14 mouse cellular contexts compared by ENCODE assay signal in the genomic region with DNA sequence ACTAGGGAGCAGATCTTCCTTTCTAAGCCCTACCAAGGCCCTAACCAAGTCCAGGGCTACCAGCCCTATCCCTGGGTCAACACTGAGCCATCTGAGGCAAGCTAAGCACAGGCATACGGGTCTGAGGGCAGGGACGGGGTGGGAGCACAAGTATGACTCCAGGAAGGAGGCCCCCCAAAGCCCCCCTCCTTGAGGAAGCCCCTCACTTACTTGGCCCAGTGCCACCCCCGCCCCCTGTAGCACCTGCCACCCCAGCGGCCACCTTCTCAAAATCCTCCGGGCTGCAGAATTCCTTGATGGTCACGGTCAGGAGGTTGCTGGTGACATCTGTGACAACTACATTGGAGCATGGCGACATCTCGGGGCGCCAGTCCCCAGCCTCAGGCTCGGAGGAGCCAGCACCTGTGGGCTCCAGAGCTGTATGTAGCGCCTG. TPM values are rescaled to one million over a fixed set of nuclear protein-coding genes. Genes with fewer than 3 reads are reported as not detected.
DNase-seq lines count a peak whose midpoint lies in the region; ATAC-seq and TF ChIP-seq lines count a peak whose summit lies in the region.
"Had no signal": no experiment of that assay in that cellular context is flagged by ENCODE, and none has a peak within 500 bp of the region (broad histone marks: within the 10 kb centered on the region; RNA-seq: fewer than 3 reads in every experiment).

No protein-coding gene starts in this region.

- no peak for TF ChIP-seq CTCF in hindbrain, postnatal 0 days (IDR thresholded peaks at IDR 0.05; ENCODE audit: low read depth)

- H3K4me1 ChIP-seq in forebrain, embryonic 16.5 days (replicated peaks; ENCODE audit: control insufficient read depth, insufficient read depth, low read length): peaks cover 48% of the 10 kb centered on the region
- peaks cover 69% of the 10 kb centered on the region for H3K4me1 ChIP-seq in forebrain, embryonic 15.5 days
- peaks cover 81% of the 10 kb centered on the region for H3K4me1 ChIP-seq in midbrain, embryonic 10.5 days
- H3K4me1 ChIP-seq in midbrain, embryonic 11.5 days (ENCODE audit: control insufficient read depth, insufficient read depth, low read length): peaks cover 25% of the 10 kb centered on the region
- H3K4me1 ChIP-seq in hindbrain, postnatal 0 days (ENCODE audit: insufficient read depth, low read length): peaks cover 12% of the 10 kb centered on the region
- peaks cover 85% of the 10 kb centered on the region for H3K4me1 ChIP-seq in neural tube, embryonic 13.5 days (replicated peaks)

- 0 out of 2 replicates have a peak, but pooled peaks have one; percentile 0 for ATAC-seq in forebrain, embryonic 16.5 days
- no peak for ATAC-seq in forebrain, embryonic 15.5 days (replicated peaks)
- ATAC-seq in midbrain, embryonic 11.5 days (ENCODE audit: low FRiP score): no peak
- no peak for ATAC-seq in hindbrain, postnatal 0 days
- no peak for ATAC-seq in neural tube, embryonic 13.5 days (ENCODE audit: low read depth)
- ATAC-seq: inflammation-experienced regulatory T-cells, adult 6 months; Patski had no signal

- H3K9ac ChIP-seq in forebrain, embryonic 16.5 days (replicated peaks; ENCODE audit: low read depth, low read length): 0 out of 2 replicates have a peak overlapping the region, but pooled peaks have one; percentile 24
- no peak overlapping the region for H3K9ac ChIP-seq in forebrain, embryonic 15.5 days (replicated peaks)
- H3K9ac ChIP-seq in midbrain, embryonic 11.5 days (ENCODE audit: low read length): no peak overlapping the region
- 0 out of 2 replicates have a peak overlapping the region, but pooled peaks have one; percentile 24 for H3K9ac ChIP-seq in hindbrain, postnatal 0 days (replicated peaks; ENCODE audit: low read length)
- H3K9ac ChIP-seq in neural tube, embryonic 13.5 days: 0 out of 2 replicates have a peak overlapping the region, but pooled peaks have one; percentile 41

- no peak overlapping the region for H3K4me2 ChIP-seq in forebrain, embryonic 16.5 days (ENCODE audit: low read length)
- no peak overlapping the region for H3K4me2 ChIP-seq in forebrain, embryonic 15.5 days (replicated peaks)
- H3K4me2 ChIP-seq in midbrain, embryonic 11.5 days: no peak overlapping the region
- H3K4me2 ChIP-seq in hindbrain, postnatal 0 days (ENCODE audit: low read depth, low read length): peak overlapping the region; percentile 34; the same call in 1 of the 2 replicates
- H3K4me2 ChIP-seq in neural tube, embryonic 13.5 days: peak overlapping the region; percentile 46; the same call in 1 of the 2 replicates

- H3K9me3 ChIP-seq in forebrain, embryonic 16.5 days (ENCODE audit: control insufficient read depth, low read length): no peaks in the 10 kb centered on the region
- H3K9me3 ChIP-seq in forebrain, embryonic 15.5 days: no peaks in the 10 kb centered on the region
- H3K9me3 ChIP-seq in midbrain, embryonic 10.5 days (replicated peaks): no peaks in the 10 kb centered on the region
- H3K9me3 ChIP-seq in midbrain, embryonic 11.5 days (ENCODE audit: control insufficient read depth, low read length): no peaks in the 10 kb centered on the region
- H3K9me3 ChIP-seq in hindbrain, postnatal 0 days (ENCODE audit: low read length): no peaks in the 10 kb centered on the region
- H3K9me3 ChIP-seq in neural tube, embryonic 13.5 days: no peaks in the 10 kb centered on the region

- 81% methylated on average over 11 of the region's 11 CpGs for WGBS in forebrain, embryonic 16.5 days
- 89% methylated on average over 11 of the region's 11 CpGs for WGBS in forebrain, embryonic 15.5 days
- WGBS in midbrain, embryonic 10.5 days: 89% methylated on average over 11 of the region's 11 CpGs
- 91% methylated on average over 11 of the region's 11 CpGs for WGBS in midbrain, embryonic 11.5 days
- WGBS in hindbrain, postnatal 0 days: 66% methylated on average over 11 of the region's 11 CpGs
- WGBS in neural tube, embryonic 13.5 days: 83% methylated on average over 11 of the region's 11 CpGs

- H3K4me3 ChIP-seq in forebrain, embryonic 16.5 days (replicated peaks; ENCODE audit: low read length): no peak overlapping the region
- no peak overlapping the region for H3K4me3 ChIP-seq in forebrain, embryonic 15.5 days
- H3K4me3 ChIP-seq in midbrain, embryonic 10.5 days: 0 out of 2 replicates have a peak overlapping the region, but pooled peaks have one; percentile 34
- H3K4me3 ChIP-seq in midbrain, embryonic 11.5 days (ENCODE audit: low read depth, low read length): no peak overlapping the region
- H3K4me3 ChIP-seq in hindbrain, postnatal 0 days (ENCODE audit: low read length): no peak overlapping the region
- H3K4me3 ChIP-seq in neural tube, embryonic 13.5 days: no peak overlapping the region

- H3K27me3 ChIP-seq in forebrain, embryonic 16.5 days (replicated peaks; ENCODE audit: control insufficient read depth, insufficient read depth, low read length): no peaks in the 10 kb centered on the region
- no peaks in the 10 kb centered on the region for H3K27me3 ChIP-seq in forebrain, embryonic 15.5 days
- H3K27me3 ChIP-seq in midbrain, embryonic 10.5 days (ENCODE audit: low read depth, poor library complexity, severe bottlenecking): no peaks in the 10 kb centered on the region
- no peaks in the 10 kb centered on the region for H3K27me3 ChIP-seq in midbrain, embryonic 11.5 days (ENCODE audit: control insufficient read depth, insufficient read depth, low read length)
- H3K27me3 ChIP-seq in hindbrain, postnatal 0 days (ENCODE audit: insufficient read depth, low read length): no peaks in the 10 kb centered on the region
- no peaks in the 10 kb centered on the region for H3K27me3 ChIP-seq in neural tube, embryonic 13.5 days
- H3K27me3 ChIP-seq: CH12.LX, Patski had no signal

- no peak for DNase-seq in midbrain, embryonic 10.5 days (ENCODE audit: low spot score)
- no peak for DNase-seq in midbrain, embryonic 11.5 days (ENCODE audit: low spot score, missing footprints)
- no peak for DNase-seq in hindbrain, postnatal 0 days (ENCODE audit: low spot score)
- DNase-seq in spleen, postnatal 4 days (ENCODE audit: low spot score in 2 of 2): no peak
- DNase-seq in thymus, postnatal 10 days (ENCODE audit: low spot score in 2 of 2): no peak
- DNase-seq: adrenal gland, adult 2 months; thymus, adult 18-20 months had no signal

- no peaks in the 10 kb centered on the region; the same call in 1 of the 2 replicates for H3K36me3 ChIP-seq in forebrain, embryonic 16.5 days (ENCODE audit: control insufficient read depth, insufficient read depth)
- H3K36me3 ChIP-seq in forebrain, embryonic 15.5 days: peaks cover 19% of the 10 kb centered on the region
- H3K36me3 ChIP-seq in midbrain, embryonic 10.5 days: peaks cover 76% of the 10 kb centered on the region
- peaks cover 10% of the 10 kb centered on the region for H3K36me3 ChIP-seq in midbrain, embryonic 11.5 days (ENCODE audit: control insufficient read depth, insufficient read depth, low read length)
- peaks cover 6% of the 10 kb centered on the region; the same call in 1 of the 2 replicates for H3K36me3 ChIP-seq in hindbrain, postnatal 0 days (ENCODE audit: insufficient read depth, low read length)
- peaks cover 49% of the 10 kb centered on the region for H3K36me3 ChIP-seq in neural tube, embryonic 13.5 days

- no peak overlapping the region for H3K27ac ChIP-seq in forebrain, embryonic 16.5 days (ENCODE audit: low read length)
- no peak overlapping the region for H3K27ac ChIP-seq in forebrain, embryonic 15.5 days (replicated peaks)
- peak overlapping the region; percentile 42; the same call in 1 of the 2 replicates for H3K27ac ChIP-seq in midbrain, embryonic 10.5 days (replicated peaks)
- no peak overlapping the region for H3K27ac ChIP-seq in midbrain, embryonic 11.5 days (ENCODE audit: low read depth, low read length)
- H3K27ac ChIP-seq in hindbrain, postnatal 0 days: no peak overlapping the region
- no peak overlapping the region for H3K27ac ChIP-seq in neural tube, embryonic 13.5 days (replicated peaks)

RNA-seq across cellular contexts. Expression of a gene that starts 6.2 kb away (rescaled TPM):
- polyA plus RNA-seq in forebrain, embryonic 16.5 days (2015; fragmentation: Nextera tagmentation; extraction: Ambion mirVana): 1.4 TPM in 1 of 2 replicates, not detected in the other
- 0.46 TPM in 1 of 2 replicates, not detected in the other for polyA plus RNA-seq in forebrain, embryonic 15.5 days (2015; fragmentation: Nextera tagmentation; extraction: Ambion mirVana)
- 0.16 TPM in 1 of 2 replicates, not detected in the other for polyA plus RNA-seq in midbrain, embryonic 10.5 days (2016; fragmentation: Nextera tagmentation; extraction: Ambion mirVana)
- polyA plus RNA-seq in midbrain, embryonic 11.5 days (2014; fragmentation: Nextera tagmentation; extraction: Ambion mirVana): 0.86 TPM in 1 of 2 replicates, not detected in the other
- total RNA-seq in hindbrain, postnatal 0 days (2014; rRNA removed): 5.4 and 12.6 TPM in 2 replicates
- 2.4 and 2.7 TPM in 2 replicates for polyA plus RNA-seq in hindbrain, postnatal 0 days (2015; fragmentation: Nextera tagmentation; extraction: Ambion mirVana)
- 0.90 TPM in 1 of 2 replicates, not detected in the other for polyA plus RNA-seq in neural tube, embryonic 13.5 days (2015; fragmentation: Nextera tagmentation; extraction: Ambion mirVana)
- polyA plus RNA-seq: inflammation-experienced regulatory T-cells, adult 6 months; liver, embryonic 11.5 days had no signal

RNA-seq across cellular contexts. Expression of a gene that starts 6.7 kb away (rescaled TPM):
- 49.3 and 53.2 TPM in 2 replicates for polyA plus RNA-seq in forebrain, embryonic 16.5 days (2015; fragmentation: Nextera tagmentation; extraction: Ambion mirVana)
- polyA plus RNA-seq in forebrain, embryonic 15.5 days (2015; fragmentation: Nextera tagmentation; extraction: Ambion mirVana): 50.1 and 52.7 TPM in 2 replicates
- polyA plus RNA-seq in midbrain, embryonic 10.5 days (2016; fragmentation: Nextera tagmentation; extraction: Ambion mirVana): 24.0 and 30.4 TPM in 2 replicates
- 17.1 and 18.8 TPM in 2 replicates for polyA plus RNA-seq in midbrain, embryonic 11.5 days (2014; fragmentation: Nextera tagmentation; extraction: Ambion mirVana)
- total RNA-seq in hindbrain, postnatal 0 days (2014; rRNA removed): 92.4 and 107 TPM in 2 replicates
- 51.6 and 56.6 TPM in 2 replicates for polyA plus RNA-seq in hindbrain, postnatal 0 days (2015; fragmentation: Nextera tagmentation; extraction: Ambion mirVana)
- 39.8 and 42.0 TPM in 2 replicates for polyA plus RNA-seq in neural tube, embryonic 13.5 days (2015; fragmentation: Nextera tagmentation; extraction: Ambion mirVana)

RNA-seq across cellular contexts. Expression of a gene that starts 23.2 kb away (rescaled TPM):
- 19.2 and 24.7 TPM in 2 replicates for polyA plus RNA-seq in forebrain, embryonic 16.5 days (2015; fragmentation: Nextera tagmentation; extraction: Ambion mirVana)
- 19.4 and 19.5 TPM in 2 replicates for polyA plus RNA-seq in forebrain, embryonic 15.5 days (2015; fragmentation: Nextera tagmentation; extraction: Ambion mirVana)
- 2.2 and 3.4 TPM in 2 replicates for polyA plus RNA-seq in midbrain, embryonic 10.5 days (2016; fragmentation: Nextera tagmentation; extraction: Ambion mirVana)
- polyA plus RNA-seq in midbrain, embryonic 11.5 days (2014; fragmentation: Nextera tagmentation; extraction: Ambion mirVana): 1.3 and 2.1 TPM in 2 replicates
- 226 and 245 TPM in 2 replicates for total RNA-seq in hindbrain, postnatal 0 days (2014; rRNA removed)
- 59.9 and 68.5 TPM in 2 replicates for polyA plus RNA-seq in hindbrain, postnatal 0 days (2015; fragmentation: Nextera tagmentation; extraction: Ambion mirVana)
- polyA plus RNA-seq in neural tube, embryonic 13.5 days (2015; fragmentation: Nextera tagmentation; extraction: Ambion mirVana): 19.9 and 22.1 TPM in 2 replicates

RNA-seq across cellular contexts. Expression of a gene that starts 50.1 kb away (rescaled TPM):
- polyA plus RNA-seq in forebrain, embryonic 16.5 days (2015; fragmentation: Nextera tagmentation; extraction: Ambion mirVana): 87.9 and 89.5 TPM in 2 replicates
- polyA plus RNA-seq in forebrain, embryonic 15.5 days (2015; fragmentation: Nextera tagmentation; extraction: Ambion mirVana): 94.8 and 99.9 TPM in 2 replicates
- polyA plus RNA-seq in midbrain, embryonic 10.5 days (2016; fragmentation: Nextera tagmentation; extraction: Ambion mirVana): 63.9 and 81.5 TPM in 2 replicates
- polyA plus RNA-seq in midbrain, embryonic 11.5 days (2014; fragmentation: Nextera tagmentation; extraction: Ambion mirVana): 62.9 and 72.1 TPM in 2 replicates
- 42.7 and 50.3 TPM in 2 replicates for total RNA-seq in hindbrain, postnatal 0 days (2014; rRNA removed)
- polyA plus RNA-seq in hindbrain, postnatal 0 days (2015; fragmentation: Nextera tagmentation; extraction: Ambion mirVana): 54.0 and 56.7 TPM in 2 replicates
- 69.7 and 72.1 TPM in 2 replicates for polyA plus RNA-seq in neural tube, embryonic 13.5 days (2015; fragmentation: Nextera tagmentation; extraction: Ambion mirVana)

Comparison
In these comparisons a context has a peak if more than half of its experiments do, and no peak if none do; other contexts are left out.
1. H3K9ac ChIP-seq: peak in forebrain, embryonic 16.5 days (single experiment), hindbrain, postnatal 0 days (single experiment) and neural tube, embryonic 13.5 days (single experiment); none in forebrain, embryonic 15.5 days (single experiment) and midbrain, embryonic 11.5 days (single experiment).
2. H3K4me2 ChIP-seq: peak in hindbrain, postnatal 0 days (single experiment) and neural tube, embryonic 13.5 days (single experiment); none in forebrain, embryonic 16.5 days (single experiment), forebrain, embryonic 15.5 days (single experiment) and midbrain, embryonic 11.5 days (single experiment).